Mouse (Mus musculus) gonadal fat pad, adult 2 months (tissue): ENCODE results near the gene Zfp580. TPM values are rescaled to one million over a fixed set of nuclear protein-coding genes. Genes with fewer than 3 reads are reported as not detected.

Experiments used
- DNase-seq: peaks from one replicate; pipeline ENCODE4 v3.0.0-alpha.2; 2012; ENCODE audit warnings: low read depth
- polyA plus RNA-seq: library from polyadenylated mRNA; depleted of rRNA; stranded (reverse); fragments of >200 nt; gene quantifications from 2 replicates; pipeline ENCODE4 v1.2.3, GENCODE M21; 2012

Zfp580 gene
- polyA plus RNA-seq, 1 experiment = 15.5 TPM

DNA sequence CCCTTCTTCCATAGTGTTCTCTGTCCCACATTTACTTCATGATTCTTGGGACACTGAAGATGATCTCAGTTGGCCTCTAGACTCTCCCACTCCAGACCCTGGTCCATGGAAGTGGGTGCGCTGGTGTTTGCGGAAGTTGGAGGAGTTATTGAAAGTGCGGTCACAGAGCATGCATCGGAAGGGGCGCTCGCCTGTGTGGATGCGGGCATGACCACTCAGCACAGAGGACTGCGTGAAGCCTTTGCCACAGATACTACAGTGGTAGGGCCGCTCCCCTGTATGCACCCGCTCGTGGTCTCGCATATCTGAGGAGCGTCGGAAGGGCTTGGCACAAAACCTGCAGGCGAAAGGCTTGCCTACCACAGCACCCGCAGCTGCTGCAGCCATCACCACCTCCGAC lies 15.7 kb upstream of the Zfp580 start:
- DNase-seq = no peak

DNA sequence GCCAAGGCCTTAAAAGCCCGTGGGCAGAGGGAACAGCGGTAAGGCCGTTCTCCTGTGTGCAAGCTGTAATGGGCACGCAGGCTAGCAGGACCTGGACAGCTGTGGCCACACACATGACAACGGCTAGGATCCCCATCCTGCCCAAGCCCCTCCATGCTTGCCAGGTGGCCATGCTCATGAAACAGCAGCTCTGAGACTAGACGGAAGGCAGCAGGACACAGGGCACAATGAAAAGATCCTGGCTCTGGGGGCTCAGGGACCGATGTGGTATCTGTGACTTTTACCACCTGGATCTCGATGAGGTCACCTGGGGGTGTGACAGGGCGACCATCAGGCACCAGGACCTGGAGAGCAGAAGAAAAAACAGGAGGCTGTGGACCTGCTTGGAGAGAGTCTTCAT lies 15.2 kb upstream of the Zfp580 start:
- DNase-seq = no peak

DNA sequence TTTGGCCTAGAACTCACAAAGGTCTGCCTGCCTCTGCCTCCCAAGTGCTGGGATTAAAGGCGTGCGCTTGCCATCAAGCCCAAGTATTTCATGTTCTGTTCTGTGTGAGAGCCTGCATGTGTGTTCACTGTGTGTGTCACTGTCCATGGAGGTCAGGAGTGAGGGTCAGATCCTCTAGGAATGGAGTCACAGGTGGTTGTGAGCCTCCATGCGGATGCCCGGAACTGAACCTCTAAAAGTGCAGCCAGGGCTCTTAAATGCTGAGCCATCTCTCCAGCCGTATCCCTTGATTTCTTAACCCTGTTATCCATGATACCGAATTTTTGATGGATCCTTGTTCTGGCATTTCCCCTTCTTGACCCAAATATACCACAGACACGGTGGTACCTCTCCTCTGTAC lies 14.3 kb upstream of the Zfp580 start:
- DNase-seq = no peak

DNA sequence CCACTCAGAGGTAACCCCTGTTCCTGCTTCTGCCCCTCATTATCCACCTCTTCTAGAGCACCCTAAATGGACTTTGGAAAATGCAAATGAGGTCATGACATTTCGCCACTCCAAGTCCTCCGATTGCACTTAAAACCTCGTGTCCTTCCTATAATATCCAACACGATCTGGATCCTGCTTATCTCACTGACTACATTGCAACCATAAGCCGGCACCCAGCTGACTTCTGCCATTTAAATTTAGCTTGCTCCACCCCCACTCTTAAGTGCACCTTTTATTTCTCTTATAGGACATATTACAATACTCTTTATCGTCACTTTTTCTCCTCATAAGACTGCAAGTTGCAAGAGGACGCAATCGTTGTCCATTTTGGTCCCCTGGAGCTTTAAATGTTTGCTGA lies 13.9 kb upstream of the Zfp580 start:
- DNase-seq = no peak

DNA sequence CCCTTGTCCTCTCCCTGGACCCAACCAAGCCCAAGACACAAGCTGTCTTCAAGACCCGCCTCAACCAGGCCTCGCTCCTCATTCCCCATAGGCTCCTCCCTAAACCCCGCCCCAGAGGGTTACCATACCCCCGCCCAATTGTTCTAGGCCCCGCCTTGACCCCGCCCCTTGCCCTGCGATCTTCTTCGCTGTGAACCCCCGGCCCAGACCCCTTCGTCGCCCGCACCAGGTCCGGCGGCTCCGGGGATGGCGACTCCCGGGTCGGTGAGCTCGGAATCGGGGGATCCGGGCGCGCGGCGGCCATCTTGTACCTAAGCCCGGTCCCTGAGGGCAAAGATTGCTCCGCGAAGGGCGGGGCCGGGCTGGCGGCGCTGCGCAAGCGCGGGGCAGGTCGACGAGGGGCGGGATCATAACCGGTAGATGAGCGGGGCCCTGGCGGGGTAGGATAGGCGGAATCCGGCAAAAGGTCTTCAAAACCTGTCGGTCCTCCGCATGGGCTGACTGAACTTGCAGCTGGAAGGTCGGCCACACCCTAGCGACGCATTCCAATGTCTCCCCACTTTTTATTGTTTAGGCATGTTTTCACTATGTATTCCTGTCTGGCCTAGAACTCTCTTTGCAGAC lies 13.1 kb upstream of the Zfp580 start, which contains the start of gene Zfp784:
Gene Zfp784 (minus strand): TSS at position 338 of the 624 bp plus-strand sequence.
- no peak for DNase-seq

DNA sequence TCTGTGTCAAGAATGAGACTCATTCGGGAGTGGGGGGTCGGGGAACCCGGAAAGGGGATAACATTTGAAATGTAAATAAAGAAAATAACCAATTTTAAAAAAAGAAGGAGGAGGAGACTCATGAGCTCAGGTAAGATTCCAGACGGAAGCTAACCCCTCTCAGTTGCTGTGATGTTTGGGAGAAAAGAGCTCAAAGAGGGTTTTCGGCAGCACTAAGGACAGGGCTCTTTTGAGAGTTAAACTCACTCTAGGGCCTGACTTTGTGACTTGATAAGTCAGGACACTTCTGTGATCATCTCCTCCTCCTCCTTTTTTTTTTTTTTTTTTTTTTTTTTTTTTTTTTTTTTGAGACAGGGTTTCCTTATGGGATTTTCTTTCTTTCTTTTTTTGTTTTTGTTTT lies 12.4 kb upstream of the Zfp580 start:
- no peak for DNase-seq

DNA sequence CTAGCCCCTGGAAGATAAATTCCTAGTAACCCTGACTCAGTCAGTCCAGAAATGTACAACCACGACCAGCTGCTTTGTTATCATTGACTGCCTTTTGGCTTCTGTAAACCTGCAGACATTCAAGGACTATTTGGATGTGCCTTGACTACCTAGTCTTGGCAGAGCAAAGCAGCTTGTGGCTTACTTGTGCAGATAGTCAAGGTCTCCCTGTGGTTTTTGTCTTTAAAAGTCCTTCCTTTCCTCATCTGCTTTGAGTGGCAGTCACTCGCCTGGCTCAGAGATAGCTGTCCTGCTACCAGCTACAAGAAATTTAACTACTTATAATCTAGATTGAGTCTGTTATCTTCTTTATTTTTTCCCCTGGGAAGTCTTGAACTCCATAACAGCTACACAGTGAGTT lies 6.4 kb upstream of the Zfp580 start:
- DNase-seq = no peak

DNA sequence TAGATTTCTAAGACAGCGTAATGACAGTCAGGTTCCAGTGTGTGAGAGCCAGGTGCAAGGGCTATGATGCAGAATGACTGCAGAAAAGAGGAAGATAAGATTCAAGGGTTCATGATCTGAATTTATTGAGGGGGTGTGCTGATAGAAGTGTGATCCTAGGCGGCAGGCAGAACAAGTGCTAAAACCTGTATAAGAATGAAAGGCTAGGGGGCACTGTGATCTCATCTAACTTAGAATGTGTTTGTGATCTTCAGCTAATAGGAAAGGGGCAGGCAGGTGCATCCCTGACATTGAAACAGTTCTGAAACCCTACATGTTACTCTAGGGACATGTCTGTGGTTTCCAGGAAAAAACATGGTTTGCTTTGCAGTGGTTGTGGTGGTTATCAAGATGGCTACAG lies 5.2 kb upstream of the Zfp580 start:
- DNase-seq = no peak

DNA sequence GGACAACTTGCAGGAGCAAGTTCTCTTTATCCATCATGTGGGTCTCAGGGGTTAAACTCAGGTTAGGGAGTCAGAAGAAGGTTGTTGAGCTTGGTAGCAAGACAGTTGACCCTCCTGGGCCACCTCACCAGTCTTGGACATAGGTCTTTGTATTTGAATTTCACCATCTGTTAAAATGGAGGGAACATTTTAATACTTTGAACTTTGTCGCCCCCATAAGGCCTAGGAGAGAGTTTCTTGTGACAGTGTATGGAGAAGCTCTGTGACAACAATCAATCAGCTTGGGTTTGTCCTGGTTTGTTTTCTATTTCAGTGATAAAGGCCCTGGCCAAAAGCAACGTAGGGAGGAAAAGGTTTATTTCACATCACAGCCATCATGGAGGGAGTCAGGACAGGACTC lies 4.0 kb upstream of the Zfp580 start:
- no peak for DNase-seq

DNA sequence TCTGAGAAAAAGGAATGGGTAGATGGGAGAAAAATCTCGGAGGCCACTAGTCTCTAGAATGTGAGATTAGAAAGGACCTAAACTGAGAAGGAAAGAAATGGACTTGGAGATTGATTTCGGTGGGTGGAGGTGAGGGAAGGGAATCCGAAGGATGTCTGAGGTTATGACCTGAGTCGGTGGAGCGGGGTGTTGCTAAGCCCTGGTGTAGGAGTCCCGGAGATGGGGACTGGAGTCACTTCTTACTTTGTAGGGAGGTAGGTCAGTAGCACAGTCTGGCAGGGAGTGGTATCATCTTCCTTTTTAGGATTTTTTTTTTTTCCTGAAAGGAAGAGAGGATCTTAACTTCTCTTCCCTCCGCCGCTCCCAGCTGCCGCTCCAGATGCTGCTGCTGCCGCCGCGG lies 1.1 kb downstream of the Zfp580 start:
- DNase-seq = no peak

DNA sequence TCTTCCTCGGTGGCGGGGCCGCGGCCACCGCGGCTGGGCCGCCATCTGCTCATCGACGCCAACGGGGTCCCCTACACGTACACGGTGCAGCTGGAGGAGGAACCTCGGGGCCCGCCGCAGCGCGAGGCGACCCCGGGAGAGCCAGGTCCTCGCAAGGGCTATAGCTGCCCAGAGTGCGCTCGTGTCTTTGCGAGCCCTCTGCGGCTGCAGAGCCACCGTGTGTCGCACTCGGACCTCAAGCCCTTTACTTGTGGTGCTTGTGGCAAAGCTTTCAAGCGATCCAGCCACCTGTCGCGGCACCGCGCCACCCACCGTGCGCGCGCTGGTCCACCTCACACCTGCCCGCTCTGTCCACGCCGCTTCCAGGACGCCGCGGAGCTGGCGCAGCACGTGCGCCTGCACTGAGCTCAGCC lies 1.6 kb downstream of the Zfp580 start:
- no peak for DNase-seq

DNA sequence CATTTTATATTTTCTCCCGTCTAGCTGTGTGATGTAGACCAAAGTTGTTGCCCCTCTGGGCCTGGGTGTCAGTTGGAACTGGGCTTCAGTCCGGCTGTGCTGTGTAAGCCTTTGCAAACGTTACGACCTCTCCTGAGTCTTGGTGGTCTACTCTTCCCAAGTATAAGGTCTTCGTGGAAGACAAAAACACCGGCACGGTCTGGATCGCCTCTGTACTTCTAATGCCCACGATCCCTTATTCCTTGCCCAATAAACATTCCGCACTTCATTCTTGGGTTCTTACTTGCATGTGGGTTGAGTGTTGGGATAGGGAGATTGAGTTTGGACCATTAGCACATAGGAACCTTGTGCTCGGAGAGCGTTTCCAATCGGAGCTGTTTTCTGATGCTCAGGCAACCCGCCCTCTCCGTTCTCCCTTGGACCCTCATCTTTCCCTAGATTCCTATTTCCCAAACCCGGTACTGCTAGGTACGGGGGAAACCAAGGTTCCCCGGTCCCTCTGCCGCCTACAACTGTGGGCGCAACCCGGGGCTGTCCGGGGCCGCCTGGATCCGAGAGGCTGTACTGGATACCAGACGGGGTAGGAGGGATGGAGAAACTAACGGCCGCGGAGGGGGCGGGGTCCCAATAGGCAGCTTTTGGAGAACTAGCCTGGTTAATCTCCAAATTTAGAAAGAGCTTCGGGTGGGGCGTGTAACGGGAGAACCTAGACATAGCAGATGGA lies 2.3 kb downstream of the Zfp580 start:
- no peak for DNase-seq

DNA sequence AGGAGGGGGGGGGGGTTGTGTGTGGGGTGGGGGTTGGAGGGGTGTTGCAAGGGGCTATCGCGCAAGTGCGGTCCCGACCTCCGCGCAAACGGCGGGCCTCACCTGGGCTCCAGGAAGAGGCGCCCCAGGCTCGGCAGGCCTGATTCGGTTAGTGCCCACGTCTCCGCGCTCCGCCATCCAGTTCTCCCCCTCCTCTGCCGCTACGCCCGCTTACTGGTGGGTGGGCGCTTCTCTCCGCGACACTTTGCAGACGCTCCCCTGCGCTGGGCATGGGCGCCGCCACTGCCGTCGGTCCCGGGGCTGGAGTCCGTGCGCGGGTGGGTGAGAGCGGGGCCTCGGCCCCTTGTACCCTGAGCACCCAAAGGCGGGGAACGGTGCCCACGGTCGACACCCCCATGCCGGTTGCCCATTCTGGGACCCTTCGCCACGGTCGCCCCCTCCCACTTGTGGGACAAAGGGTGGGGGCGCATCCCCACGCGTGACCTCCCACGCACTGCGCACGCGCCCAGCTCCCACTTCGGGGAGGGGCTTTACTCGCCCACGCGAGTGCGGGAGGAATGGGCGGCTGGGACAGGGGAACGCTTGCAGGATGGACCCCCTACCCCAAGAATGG lies 5.4 kb downstream of the Zfp580 start:
- DNase-seq = no peak

DNA sequence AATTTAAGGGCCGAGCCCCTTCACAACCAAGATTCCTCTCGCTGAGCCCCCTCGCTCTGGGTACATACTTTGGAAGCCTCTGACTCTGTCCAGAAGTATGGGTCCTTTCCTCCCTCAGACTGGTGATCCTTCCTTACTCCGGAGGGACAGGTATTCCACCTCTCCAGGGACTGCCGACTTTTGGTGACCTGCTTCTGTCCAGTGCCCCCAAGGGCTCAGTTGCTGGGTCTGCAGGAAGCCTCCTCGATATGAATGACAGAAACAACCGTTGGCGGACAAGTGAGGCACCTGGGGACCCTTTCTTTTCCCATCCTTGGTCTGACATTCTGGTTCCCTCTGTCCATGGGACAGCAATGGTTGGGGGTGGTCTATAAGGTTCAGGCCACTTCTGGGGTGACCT lies 6.0 kb downstream of the Zfp580 start:
- DNase-seq = no peak

DNA sequence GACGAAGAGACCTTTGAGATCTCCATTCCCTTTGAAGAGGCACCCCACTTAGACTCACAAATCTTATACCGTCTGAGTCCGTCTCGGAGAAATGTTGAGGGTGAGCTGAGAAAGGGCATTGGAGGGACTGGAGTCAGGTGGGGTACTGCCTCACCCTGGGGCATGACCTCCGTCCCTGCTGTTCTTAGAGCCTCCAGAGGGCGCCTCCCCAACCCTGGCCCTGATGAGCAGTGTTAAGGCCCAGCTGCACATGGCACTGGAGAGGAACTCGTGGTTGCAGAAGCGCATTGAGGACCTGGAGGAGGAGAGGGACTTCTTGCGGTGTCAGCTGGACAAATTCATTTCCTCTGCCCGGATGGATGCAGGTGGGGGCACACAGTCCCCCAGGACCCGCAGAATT lies 6.5 kb downstream of the Zfp580 start:
- no peak for DNase-seq

DNA sequence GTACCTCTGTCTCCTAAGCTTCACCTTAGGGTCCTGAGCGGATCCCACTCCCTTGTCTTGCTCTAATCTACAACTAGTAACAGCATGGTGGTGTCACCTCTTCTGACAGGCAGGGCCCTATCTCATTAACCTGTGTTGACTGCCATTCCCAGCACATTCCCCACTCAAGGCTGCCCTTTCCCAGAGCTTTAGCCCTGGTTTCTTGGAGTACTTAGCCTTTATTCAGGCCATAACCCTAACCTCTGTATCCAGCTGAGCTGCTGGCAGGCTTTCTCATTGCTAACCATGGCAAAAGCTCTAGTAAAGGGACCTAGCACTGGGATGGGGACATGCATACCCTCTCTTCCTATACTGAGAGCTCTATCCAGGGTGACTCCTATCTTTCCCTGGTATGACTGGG lies 7.3 kb downstream of the Zfp580 start:
- no peak for DNase-seq

DNA sequence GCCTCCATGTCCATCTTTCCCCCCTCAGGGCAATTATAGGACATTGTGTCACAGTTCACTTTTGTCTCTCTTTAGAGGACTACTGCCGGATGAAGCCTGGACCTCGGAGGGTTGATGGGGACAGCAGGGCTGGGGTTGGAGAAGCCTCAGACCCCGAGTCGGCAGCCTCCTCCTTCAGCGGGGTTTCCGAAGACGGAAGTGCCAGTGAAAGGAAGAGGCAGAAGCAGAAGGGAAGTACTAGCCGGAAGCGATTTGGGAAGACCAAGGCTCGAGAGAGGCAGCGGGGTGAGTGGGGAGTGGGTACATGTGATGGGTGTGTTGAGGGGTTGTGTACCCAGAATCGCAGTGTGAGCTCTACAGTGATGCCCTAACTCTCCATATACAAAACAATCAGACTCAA lies 8.1 kb downstream of the Zfp580 start:
- no peak for DNase-seq

DNA sequence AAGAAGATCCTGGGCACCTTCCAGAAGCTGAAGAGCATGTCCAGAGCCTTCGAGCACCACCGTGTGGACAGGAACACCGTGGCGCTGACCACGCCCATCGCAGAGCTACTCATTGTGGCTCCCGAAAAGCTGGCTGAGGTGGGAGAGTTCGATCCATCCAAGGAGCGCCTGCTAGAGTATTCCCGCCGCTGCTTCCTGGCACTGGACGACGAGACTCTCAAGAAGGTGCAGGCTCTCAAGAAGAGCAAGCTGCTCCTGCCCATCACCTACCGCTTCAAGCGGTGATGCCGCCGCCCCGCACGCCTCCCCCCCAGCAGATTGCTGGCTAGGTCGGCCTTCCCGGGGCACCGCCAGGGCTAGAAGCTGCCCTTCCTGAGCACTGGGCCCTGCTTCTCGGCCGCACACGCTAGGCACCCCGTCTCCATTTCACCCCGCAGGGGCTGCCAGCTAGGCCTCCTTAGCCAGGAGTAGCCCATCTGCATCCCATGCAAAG lies 8.9 kb downstream of the Zfp580 start:
- no peak for DNase-seq

DNA sequence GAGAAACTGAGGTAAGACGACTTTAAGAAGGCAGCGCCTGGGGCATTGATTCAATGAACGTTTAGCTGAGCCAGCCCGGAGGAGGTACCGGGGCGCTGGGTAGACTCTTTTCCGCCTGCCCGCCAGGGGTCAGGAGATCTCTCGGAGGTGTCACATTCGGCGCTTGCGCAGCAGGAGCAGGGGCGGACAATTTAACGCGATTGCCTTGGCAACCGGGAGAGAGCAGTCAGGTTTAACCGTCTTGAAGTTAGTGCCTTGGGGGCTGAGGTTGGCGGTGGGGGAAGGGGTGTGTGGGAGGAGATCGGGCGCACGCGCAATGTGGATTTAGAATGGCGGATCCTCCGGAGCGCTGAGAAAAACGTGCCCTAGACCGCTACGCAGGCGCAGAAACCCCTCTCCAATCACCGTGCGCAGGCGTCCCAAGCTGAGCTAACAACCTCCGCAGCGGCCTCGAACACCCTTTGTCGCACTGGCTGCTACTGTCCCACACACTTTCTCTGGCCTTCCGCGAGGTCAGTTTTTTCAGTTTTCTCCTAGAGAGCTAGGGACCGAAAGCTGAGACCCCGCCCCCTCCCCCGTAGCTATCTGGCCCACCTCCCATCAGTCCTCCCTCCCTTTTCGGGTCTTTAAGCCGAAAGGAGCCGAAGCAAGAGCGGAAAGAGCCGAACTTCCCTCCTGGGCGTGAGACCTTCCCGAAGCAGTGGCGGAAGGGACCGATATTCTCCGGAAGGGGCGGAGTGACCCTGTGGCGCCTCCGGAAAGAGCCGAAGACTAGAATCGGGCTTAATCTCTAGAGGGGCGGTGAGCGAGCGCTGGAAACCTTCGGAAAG lies 9.8 kb downstream of the Zfp580 start:
- peak; percentile 81 for DNase-seq

DNA sequence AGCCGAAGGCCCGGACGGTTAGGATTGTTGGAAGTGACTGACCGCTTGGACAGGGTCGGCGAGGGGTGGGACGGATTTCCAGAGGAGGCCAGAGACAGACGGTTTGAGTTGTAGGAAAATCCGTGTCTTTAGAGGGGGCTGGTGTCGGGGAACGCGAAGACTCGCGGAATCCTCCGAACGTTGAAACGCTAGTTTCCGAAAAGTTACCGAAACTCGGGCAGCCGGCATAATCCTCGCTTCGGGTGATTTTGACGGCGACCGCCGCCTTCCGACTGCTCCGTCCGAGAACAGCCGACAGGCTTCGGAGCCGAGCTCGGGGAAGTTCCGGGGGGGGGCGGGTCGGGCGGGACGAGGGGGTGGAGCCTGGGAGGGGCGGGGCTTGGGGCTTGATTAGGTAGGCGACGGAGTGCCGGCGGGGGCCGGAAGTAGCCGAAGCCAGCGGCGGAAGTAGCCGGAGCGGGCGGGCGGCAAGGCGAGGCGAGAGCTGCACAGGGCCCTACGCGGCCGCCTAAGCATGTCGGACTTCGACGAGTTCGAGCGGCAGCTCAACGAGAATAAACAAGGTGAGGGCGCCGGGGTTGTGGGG lies 10.5 kb downstream of the Zfp580 start, which contains the start of gene U2af2:
Gene U2af2 (plus strand): TSS at position 370 of the 586 bp plus-strand sequence.
- no peak for DNase-seq

DNA sequence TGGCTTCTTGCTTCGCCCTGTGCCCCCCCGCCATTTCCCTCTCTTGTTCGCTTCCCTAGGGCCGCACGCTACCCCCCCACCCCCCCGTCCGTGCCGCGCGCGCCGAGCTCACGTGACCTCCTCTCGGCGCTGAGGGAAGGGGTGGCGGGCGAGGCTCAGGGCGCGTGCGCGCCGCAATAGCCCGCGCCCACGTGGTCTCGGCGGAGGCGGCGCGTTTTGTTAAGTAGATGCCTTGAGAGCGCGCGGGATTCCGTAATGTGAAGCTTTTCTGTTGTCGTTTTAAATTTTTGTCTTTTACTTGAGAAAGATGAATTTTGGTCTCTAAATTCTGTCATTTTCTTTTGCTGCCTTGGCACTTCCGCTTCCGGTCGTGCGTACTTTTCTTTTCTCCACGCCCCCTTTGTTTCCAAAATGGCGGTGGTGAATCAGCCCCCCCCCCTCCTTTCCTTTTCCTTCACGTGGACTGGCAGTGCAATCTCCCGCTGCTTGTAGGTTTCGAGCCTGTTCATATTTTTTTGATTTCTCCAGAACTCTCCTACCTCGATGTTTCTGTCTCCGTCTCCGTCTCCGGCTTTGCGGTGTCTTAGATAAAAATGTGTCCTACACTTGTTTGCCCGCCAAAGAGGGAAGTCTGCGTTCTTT lies 11.1 kb downstream of the Zfp580 start:
- no peak for DNase-seq
